Comparison of ENCODE assay signal across 10 mouse cellular contexts in the genomic region with DNA sequence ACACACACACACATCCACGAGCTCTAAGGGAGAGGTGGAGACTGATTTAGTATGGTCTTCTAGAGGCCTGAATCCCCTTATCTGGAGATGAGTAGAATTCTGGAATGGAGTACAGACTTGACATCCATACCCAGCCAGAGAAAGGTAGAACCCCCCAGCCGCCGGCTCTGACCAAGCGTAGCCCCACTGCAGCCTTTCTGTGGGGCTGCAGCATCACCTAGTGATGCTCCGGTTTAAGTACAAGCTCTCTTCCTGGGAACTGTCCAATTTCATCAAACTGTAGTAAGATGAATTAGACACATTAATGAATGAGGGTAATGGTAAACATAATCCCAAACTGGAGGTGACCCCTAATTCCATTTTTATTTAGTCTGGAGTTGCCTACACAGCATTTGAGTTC. TPM values are rescaled to one million over a fixed set of nuclear protein-coding genes. Genes with fewer than 3 reads are reported as not detected.
DNase-seq lines count a peak whose midpoint lies in the region; ATAC-seq and TF ChIP-seq lines count a peak whose summit lies in the region.
"Had no signal": no experiment of that assay in that cellular context is flagged by ENCODE, and none has a peak within 500 bp of the region (broad histone marks: within the 10 kb centered on the region; RNA-seq: fewer than 3 reads in every experiment).

No protein-coding gene starts in this region.

- TF ChIP-seq CTCF in intestine, postnatal 0 days (IDR thresholded peaks at IDR 0.05; ENCODE audit: low read depth) = peak; percentile 52

- H3K9me3 ChIP-seq in intestine, postnatal 0 days (ENCODE audit: control insufficient read depth) = no peaks in the 10 kb centered on the region
- H3K9me3 ChIP-seq in intestine, embryonic 15.5 days = no peaks in the 10 kb centered on the region
- no peaks in the 10 kb centered on the region for H3K9me3 ChIP-seq in embryonic facial prominence, embryonic 14.5 days (ENCODE audit: control insufficient read depth, low read length)

- peak; percentile 33 for DNase-seq in right cerebral cortex, postnatal 14 days
- DNase-seq in right cerebral cortex, postnatal 36 days (ENCODE audit: low spot score in 2 of 2) = no peak
- peak; percentile 25 for DNase-seq in embryonic facial prominence, embryonic 14.5 days (ENCODE audit: low spot score)
- peak; percentile 31 for DNase-seq in telencephalon, adult 2 months (ENCODE audit: low read depth, low spot score)
- DNase-seq in heart, postnatal 10 days = no peak

- no peak overlapping the region for H3K27ac ChIP-seq in intestine, postnatal 0 days (ENCODE audit: low read depth, low read length)
- no peak overlapping the region for H3K27ac ChIP-seq in intestine, embryonic 15.5 days
- no peak overlapping the region for H3K27ac ChIP-seq in embryonic facial prominence, embryonic 14.5 days (replicated peaks; ENCODE audit: low read depth, low read length)

- intact Hi-C loops in heart, postnatal 10 days (cut with DNase I) = no loop called here

- 0 out of 2 replicates have a peak, but pooled peaks cover 4% of the 10 kb centered on the region for H3K4me1 ChIP-seq in intestine, postnatal 0 days (replicated peaks; ENCODE audit: control insufficient read depth, insufficient read depth, low read length)
- peaks cover 12% of the 10 kb centered on the region for H3K4me1 ChIP-seq in intestine, embryonic 15.5 days (replicated peaks)
- peaks cover 22% of the 10 kb centered on the region for H3K4me1 ChIP-seq in embryonic facial prominence, embryonic 14.5 days (ENCODE audit: control insufficient read depth, insufficient read depth, low read length)

- H3K4me2 ChIP-seq in intestine, postnatal 0 days (replicated peaks; ENCODE audit: low read depth) = no peak overlapping the region
- H3K4me2 ChIP-seq in intestine, embryonic 15.5 days (replicated peaks) = no peak overlapping the region
- H3K4me2 ChIP-seq in embryonic facial prominence, embryonic 14.5 days (ENCODE audit: low read depth, low read length) = no peak overlapping the region
- H3K4me2 ChIP-seq: liver, embryonic 11.5 days had no signal

- H3K4me3 ChIP-seq in intestine, postnatal 0 days (ENCODE audit: low read depth, low read length) = no peak overlapping the region
- no peak overlapping the region for H3K4me3 ChIP-seq in intestine, embryonic 15.5 days (replicated peaks)
- H3K4me3 ChIP-seq in embryonic facial prominence, embryonic 14.5 days (ENCODE audit: low read depth, low read length) = no peak overlapping the region

- 31% methylated on average over 5 of the region's 5 CpGs for WGBS in intestine, postnatal 0 days
- 33% methylated on average over 5 of the region's 5 CpGs for WGBS in intestine, embryonic 15.5 days
- 38% methylated on average over 5 of the region's 5 CpGs for WGBS in embryonic facial prominence, embryonic 14.5 days

- H3K9ac ChIP-seq in intestine, postnatal 0 days (ENCODE audit: low read depth, low read length) = no peak overlapping the region
- H3K9ac ChIP-seq in intestine, embryonic 15.5 days = no peak overlapping the region
- H3K9ac ChIP-seq in embryonic facial prominence, embryonic 14.5 days (ENCODE audit: low read depth, low read length) = no peak overlapping the region

- ATAC-seq in intestine, postnatal 0 days = no peak
- ATAC-seq in intestine, embryonic 15.5 days = no peak
- ATAC-seq in embryonic facial prominence, embryonic 14.5 days (ENCODE audit: low read depth) = no peak
- ATAC-seq: intestine, embryonic 16.5 days; Patski had no signal

- H3K27me3 ChIP-seq in intestine, postnatal 0 days (replicated peaks; ENCODE audit: control insufficient read depth, insufficient read depth, low read length) = no peaks in the 10 kb centered on the region
- H3K27me3 ChIP-seq in intestine, embryonic 15.5 days (replicated peaks) = 0 out of 2 replicates have a peak, but pooled peaks cover 2% of the 10 kb centered on the region
- no peaks in the 10 kb centered on the region for H3K27me3 ChIP-seq in embryonic facial prominence, embryonic 14.5 days (replicated peaks; ENCODE audit: control insufficient read depth, insufficient read depth, low read length)

- no peaks in the 10 kb centered on the region for H3K36me3 ChIP-seq in intestine, postnatal 0 days (ENCODE audit: control insufficient read depth, insufficient read depth)
- H3K36me3 ChIP-seq in intestine, embryonic 15.5 days = no peaks in the 10 kb centered on the region
- no peaks in the 10 kb centered on the region for H3K36me3 ChIP-seq in embryonic facial prominence, embryonic 14.5 days (ENCODE audit: control insufficient read depth, insufficient read depth, low read length)

RNA-seq across cellular contexts. Expression of a gene that starts 26.3 kb away (rescaled TPM):
- polyA plus RNA-seq in intestine, postnatal 0 days (2015; fragmentation: Nextera tagmentation; extraction: Ambion mirVana) = not detected in 2 replicates
- not detected in 2 replicates for polyA plus RNA-seq in intestine, embryonic 15.5 days (2015; fragmentation: Nextera tagmentation; extraction: Ambion mirVana)
- 0.08 and 0.38 TPM in 2 replicates for polyA plus RNA-seq in embryonic facial prominence, embryonic 14.5 days (2014; fragmentation: Nextera tagmentation; extraction: Ambion mirVana)
- not detected for total RNA-seq in heart, postnatal 10 days (2021)
- polyA plus RNA-seq: intestine, embryonic 16.5 days; liver, embryonic 11.5 days; Patski had no signal

Comparison
In these comparisons a context has a peak if more than half of its experiments do, and no peak if none do; other contexts are left out.
1. DNase-seq: peak in right cerebral cortex, postnatal 14 days (single experiment), embryonic facial prominence, embryonic 14.5 days (single experiment) and telencephalon, adult 2 months (single experiment); none in right cerebral cortex, postnatal 36 days (0 of 2) and heart, postnatal 10 days (0 of 2).